Mouse (Mus musculus) lung, adult 2 months (tissue): ENCODE data around the gene Aanat.

Experiments
- CTCF ChIP-seq: fragments of 200-500 bp; IDR thresholded peaks from 2 replicates; pipeline ENCODE4 v1.5.1; 2011; ENCODE audit warnings: mild to moderate bottlenecking, low read length, control low read depth; ENCODE audit not compliant: insufficient read depth
- POLR2A ChIP-seq: fragments of 200-500 bp; IDR thresholded peaks from 2 replicates; pipeline ENCODE4 v1.6.1; 2011; ENCODE audit warnings: low read depth, mild to moderate bottlenecking, control low read depth, low read length, borderline replicate concordance; ENCODE audit errors: extremely low read depth

DNA sequence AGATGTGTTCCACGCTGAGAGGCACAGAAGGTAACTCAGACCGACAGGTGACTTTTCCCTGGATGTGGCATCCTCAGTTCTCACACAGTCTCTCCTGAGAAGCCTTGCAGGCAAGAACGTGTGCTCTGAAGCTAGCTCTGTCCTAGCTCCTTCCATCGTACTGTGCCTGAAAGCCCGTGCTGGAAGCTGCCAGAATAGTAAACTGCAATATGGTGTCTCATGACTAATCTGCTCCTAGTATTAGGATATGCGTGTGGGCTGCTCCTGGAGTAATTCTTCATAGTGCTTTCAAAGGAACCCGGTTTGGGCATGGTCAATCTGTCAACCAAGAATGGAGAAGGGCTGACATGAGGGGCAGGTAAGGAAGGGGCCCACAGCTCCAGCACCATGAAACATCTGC is 15.4 kb upstream of the Aanat start:
- TF ChIP-seq POLR2A (no peak), CTCF (no peak)
